Mouse (Mus musculus): ENCODE measurements around the gene Rpp14.

Rpp14 gene

GRCm38 (mm10) chr14:8062076-8062475 is 18.1 kb upstream of the Rpp14 start:
- DNase-seq, result no peak

GRCm38 (mm10) chr14:8062537-8063301 is 17.4 kb upstream of the Rpp14 start:
- DNase-seq, result no peak

- DNase-seq, result no peak
These were observed 16.1 kb upstream of the Rpp14 start for GRCm38 (mm10) chr14:8063835-8064785.

GRCm38 (mm10) chr14:8080718-8081117 is 551 bp downstream of the Rpp14 start:
- DNase-seq, result no peak

- DNase-seq, result no peak
These were observed 2.8 kb downstream of the Rpp14 start for GRCm38 (mm10) chr14:8082949-8083348.

GRCm38 (mm10) chr14:8089016-8089415 is 8.8 kb downstream of the Rpp14 start:
- DNase-seq, result no peak

- DNase-seq, result no peak
These were observed 12.4 kb downstream of the Rpp14 start for GRCm38 (mm10) chr14:8092573-8092972.

GRCm38 (mm10) chr14:8093427-8093826 is 13.3 kb downstream of the Rpp14 start:
- no peak for DNase-seq

GRCm38 (mm10) chr14:8094931-8095561 is 14.9 kb downstream of the Rpp14 start:
- DNase-seq, result no peak

- DNase-seq, result no peak
These were observed 15.4 kb downstream of the Rpp14 start for GRCm38 (mm10) chr14:8095562-8095950.

- DNase-seq, result peak; percentile 87 to 93
These were observed 18.0 kb downstream of the Rpp14 start, which contains the start of gene Pxk for GRCm38 (mm10) chr14:8097978-8098686. Gene Pxk (plus strand): TSS chr14:8098211.

- DNase-seq, result no peak
These were observed 18.5 kb downstream of the Rpp14 start for GRCm38 (mm10) chr14:8098687-8098995.

GRCm38 (mm10) chr14:8099561-8100021 is 19.4 kb downstream of the Rpp14 start:
- peak in 1 of 2 experiments; percentile 35 for DNase-seq

- DNase-seq, result no peak
These were observed 21.7 kb downstream of the Rpp14 start for GRCm38 (mm10) chr14:8101886-8102285.

- no peak for DNase-seq
These were observed 22.5 kb downstream of the Rpp14 start for GRCm38 (mm10) chr14:8102676-8103075.

- no peak for DNase-seq
These were observed 27.9 kb downstream of the Rpp14 start for GRCm38 (mm10) chr14:8108047-8108446.

GRCm38 (mm10) chr14:8108976-8109375 is 28.8 kb downstream of the Rpp14 start:
- no peak for DNase-seq

- no peak for DNase-seq
These were observed 31.4 kb downstream of the Rpp14 start for GRCm38 (mm10) chr14:8111545-8111944.

GRCm38 (mm10) chr14:8112036-8112435 is 31.9 kb downstream of the Rpp14 start:
- DNase-seq, result no peak

- no peak for DNase-seq
These were observed 33.4 kb downstream of the Rpp14 start for GRCm38 (mm10) chr14:8113616-8114015.

GRCm38 (mm10) chr14:8114306-8114705 is 34.1 kb downstream of the Rpp14 start:
- DNase-seq, result no peak

GRCm38 (mm10) chr14:8114756-8115155 is 34.6 kb downstream of the Rpp14 start:
- DNase-seq, result no peak

- peak; percentile 51 to 58 for DNase-seq
These were observed 35.6 kb downstream of the Rpp14 start for GRCm38 (mm10) chr14:8115772-8116171.
